Mouse (Mus musculus) liver, postnatal 0 days (tissue): ENCODE measurements around the gene Nol11.

Experiments used
- CTCF ChIP-seq: sonication (generic); IDR thresholded peaks from 2 replicates; pipeline ENCODE4 v1.5.1; 2016; ENCODE audit warnings: antibody characterized with exemption, low read depth
- EP300 ChIP-seq: IDR thresholded peaks from 2 replicates; pipeline ENCODE4 v1.6.1; 2016; ENCODE audit warnings: antibody characterized with exemption, low read depth, mild to moderate bottlenecking

GRCm38 (mm10) chr11:107137593-107137992 is 51.6 kb downstream of the Nol11 start:
- TF ChIP-seq CTCF (no peak), EP300 (no peak)
